Mouse (Mus musculus): ENCODE measurements around the gene Gm42417.

DNA sequence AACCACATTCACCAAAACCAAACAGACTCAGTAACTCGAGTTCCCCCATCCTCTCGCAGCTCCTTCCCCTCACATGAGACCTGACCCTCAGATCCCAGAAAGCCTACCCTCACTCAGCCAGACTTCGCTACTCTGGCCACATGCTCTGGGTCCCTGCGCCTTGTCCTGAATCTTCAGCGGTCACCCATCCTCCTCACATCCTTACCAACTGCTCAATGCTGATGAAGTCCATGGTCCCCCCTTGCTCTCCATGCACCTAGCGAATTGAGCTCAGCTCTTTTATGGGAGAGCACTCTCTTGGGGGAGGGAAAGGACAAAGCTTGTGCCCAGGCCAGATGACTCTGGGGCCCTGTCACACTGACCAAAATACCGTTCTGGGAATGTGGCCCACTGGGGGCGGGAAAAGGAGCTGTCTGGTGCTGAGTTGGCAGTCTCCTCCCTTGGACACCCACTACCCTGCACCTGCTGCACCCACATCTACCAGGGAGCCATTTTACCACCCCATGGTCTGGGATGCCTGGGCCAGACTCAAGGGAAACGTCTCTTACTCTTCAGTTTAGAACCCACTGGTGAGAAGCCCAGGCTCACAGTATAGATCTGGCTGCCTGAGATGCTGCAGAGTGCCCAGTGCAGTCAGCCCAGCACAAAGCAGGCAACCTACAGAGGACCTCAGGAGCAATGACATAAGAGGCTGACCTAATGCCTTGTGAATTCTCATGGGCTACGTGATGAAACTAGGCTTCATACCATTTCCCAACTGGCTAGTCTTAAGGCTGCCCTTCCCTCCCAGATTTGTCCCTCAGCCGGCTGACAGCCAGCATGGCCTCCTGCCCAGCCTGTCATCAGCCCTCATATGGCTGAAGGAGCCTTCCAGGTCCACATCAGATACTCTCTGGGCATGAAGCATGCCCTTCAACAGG lies 3.5 kb downstream of the Gm42417 start:
- TF ChIP-seq CTCF (IDR thresholded peaks at IDR 0.05; ENCODE audit: low read depth) (no peak), EP300 (optimal IDR thresholded peaks at IDR 0.05) (no peak)
